Mouse (Mus musculus) neural tube, embryonic 12.5 days (tissue): ENCODE measurements around the gene Oma1. TPM values are rescaled to one million over a fixed set of nuclear protein-coding genes. Genes with fewer than 3 reads are reported as not detected.

Source experiments
- ATAC-seq: fragments of 200-750 bp; cut with Nextera tagmentation; 2 replicates; pipeline ENCODE4 v1.8.0; 2017; ENCODE audit warnings: low read depth, mild to moderate bottlenecking, moderate TSS enrichment, moderate library complexity; ENCODE audit not compliant: low FRiP score
- H3K27ac ChIP-seq: fragments of 300-500 bp; sonication (generic); 2 replicates; pipeline ENCODE4 v1.5.1; 2016
- H3K27me3 ChIP-seq: fragments of 300-500 bp; sonication (generic); replicated peaks from 2 replicates; pipeline ENCODE4 v1.6.1; 2016; ENCODE audit warnings: mild to moderate bottlenecking
- H3K36me3 ChIP-seq: fragments of 300-500 bp; sonication (generic); 2 replicates; pipeline ENCODE4 v1.6.1; 2016; ENCODE audit warnings: mild to moderate bottlenecking
- H3K4me1 ChIP-seq: fragments of 300-500 bp; sonication (generic); 2 replicates; pipeline ENCODE4 v1.6.1; 2016
- H3K4me2 ChIP-seq: fragments of 300-500 bp; sonication (generic); replicated peaks from 2 replicates; pipeline ENCODE4 v1.6.1; 2016; ENCODE audit warnings: mild to moderate bottlenecking
- H3K4me3 ChIP-seq: fragments of 300-500 bp; sonication (generic); 2 replicates; pipeline ENCODE4 v1.5.1; 2016
- H3K9ac ChIP-seq: fragments of 300-500 bp; sonication (generic); 2 replicates; pipeline ENCODE4 v1.6.1; 2016; ENCODE audit warnings: mild to moderate bottlenecking
- H3K9me3 ChIP-seq: fragments of 300-500 bp; sonication (generic); 2 replicates; pipeline ENCODE4 v1.6.1; 2016; ENCODE audit warnings: mild to moderate bottlenecking
- WGBS: fragments of 180-500 bp; shearing (Covaris S2); methylation state at CpG from one replicate; pipeline ENCODE4 v1.1.7; 2016; 5-methylcytosine and 5-hydroxymethylcytosine counted together
- polyA plus RNA-seq: library from polyadenylated mRNA; unstranded; fragments of >200 nt; fragmentation: Nextera tagmentation; extraction: Ambion mirVana; gene quantifications from 2 replicates; pipeline ENCODE4 v1.2.1, GENCODE M21; 2016

The Oma1 gene
- polyA plus RNA-seq, 1 experiment from 2014 or later = 11.7 TPM

GRCm38 (mm10) chr4:103385031-103385430 lies 71.4 kb downstream of the Oma1 start:
- H3K4me2 ChIP-seq = no peak overlapping the region
- H3K36me3 ChIP-seq = no peaks in the 10 kb centered on the region
- H3K9me3 ChIP-seq = no peaks in the 10 kb centered on the region
- H3K27me3 ChIP-seq = no peaks in the 10 kb centered on the region
- no peak overlapping the region for H3K4me3 ChIP-seq
- 69% methylated on average over 4 of the region's 4 CpGs for WGBS
- no peak overlapping the region for H3K27ac ChIP-seq
- H3K9ac ChIP-seq = no peak overlapping the region
- H3K4me1 ChIP-seq = no peaks in the 10 kb centered on the region
- ATAC-seq = no peak

DNA sequence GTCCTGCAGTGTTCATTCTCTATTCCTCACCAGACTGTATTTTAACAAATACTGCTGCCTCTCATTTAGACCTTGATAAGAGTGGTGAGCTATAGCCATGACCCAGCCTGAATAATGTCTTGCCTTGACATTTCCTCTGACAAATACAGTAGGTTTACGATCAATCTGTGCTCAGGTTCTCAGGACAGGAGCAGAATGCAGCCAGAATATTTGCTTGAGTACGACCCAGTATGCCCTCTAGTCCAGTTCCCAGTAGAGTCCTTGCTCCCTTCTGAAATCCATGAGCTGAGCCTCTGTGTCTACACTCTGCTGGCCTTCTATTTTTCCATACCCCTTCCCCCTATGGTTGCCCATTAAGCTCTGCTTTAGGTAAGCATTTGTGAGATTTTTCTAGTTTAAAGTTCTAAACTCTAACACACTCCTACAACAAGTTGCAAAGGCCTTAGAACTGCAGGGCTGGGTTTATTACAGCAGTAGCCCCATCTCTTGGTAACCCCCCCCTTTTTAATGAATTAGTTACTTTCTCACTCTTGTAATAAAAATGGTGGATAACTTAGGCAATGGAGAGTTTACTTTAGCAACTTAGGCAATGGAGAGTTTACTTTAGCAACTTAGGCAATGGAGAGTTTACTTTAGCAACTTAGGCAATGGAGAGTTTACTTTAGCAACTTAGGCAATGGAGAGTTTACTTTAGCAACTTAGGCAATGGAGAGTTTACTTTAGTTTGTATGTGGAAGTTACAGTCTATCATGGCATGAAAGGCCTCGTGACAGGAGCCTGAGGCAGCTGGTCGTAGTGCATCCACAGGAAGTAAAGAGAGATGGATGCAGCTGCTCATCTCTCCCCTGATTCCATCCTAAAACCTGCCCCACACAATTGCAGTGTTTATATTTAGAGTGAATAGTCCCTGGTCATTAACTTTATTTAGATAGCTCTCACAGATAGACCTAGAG lies 72.5 kb downstream of the Oma1 start:
- no peaks in the 10 kb centered on the region for H3K36me3 ChIP-seq
- no peak overlapping the region for H3K4me3 ChIP-seq
- H3K27ac ChIP-seq = no peak overlapping the region
- H3K27me3 ChIP-seq = no peaks in the 10 kb centered on the region
- H3K9ac ChIP-seq = no peak overlapping the region
- no peak overlapping the region for H3K4me2 ChIP-seq
- WGBS = 77% methylated on average over 4 of the region's 4 CpGs
- H3K9me3 ChIP-seq = no peaks in the 10 kb centered on the region
- no peak for ATAC-seq
- H3K4me1 ChIP-seq = no peaks in the 10 kb centered on the region

DNA sequence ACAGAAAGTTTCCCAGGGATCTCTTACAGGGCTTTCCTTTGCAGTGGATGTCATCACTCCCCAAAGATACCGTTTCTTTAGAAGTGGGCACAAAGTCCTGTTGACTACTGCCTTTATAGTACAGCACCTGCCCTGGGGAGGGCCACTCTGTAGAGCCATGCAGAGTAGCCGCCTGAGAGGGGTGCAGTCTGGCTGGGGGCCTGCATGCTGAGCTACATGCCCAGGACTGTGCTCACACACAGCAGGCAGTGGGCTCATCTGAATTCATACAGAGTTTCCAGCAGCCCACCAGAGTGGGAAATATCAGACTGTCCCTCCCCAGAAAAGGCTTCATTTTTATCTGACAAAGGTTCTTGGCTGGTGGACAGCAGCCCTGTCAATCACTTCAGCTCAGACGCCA lies 73.7 kb downstream of the Oma1 start:
- H3K27ac ChIP-seq = no peak overlapping the region
- H3K9me3 ChIP-seq = no peaks in the 10 kb centered on the region
- H3K36me3 ChIP-seq = no peaks in the 10 kb centered on the region
- H3K4me1 ChIP-seq = no peaks in the 10 kb centered on the region
- 82% methylated on average over 3 of the region's 3 CpGs for WGBS
- no peaks in the 10 kb centered on the region for H3K27me3 ChIP-seq
- no peak overlapping the region for H3K4me2 ChIP-seq
- H3K9ac ChIP-seq = no peak overlapping the region
- H3K4me3 ChIP-seq = no peak overlapping the region
- ATAC-seq = no peak

DNA sequence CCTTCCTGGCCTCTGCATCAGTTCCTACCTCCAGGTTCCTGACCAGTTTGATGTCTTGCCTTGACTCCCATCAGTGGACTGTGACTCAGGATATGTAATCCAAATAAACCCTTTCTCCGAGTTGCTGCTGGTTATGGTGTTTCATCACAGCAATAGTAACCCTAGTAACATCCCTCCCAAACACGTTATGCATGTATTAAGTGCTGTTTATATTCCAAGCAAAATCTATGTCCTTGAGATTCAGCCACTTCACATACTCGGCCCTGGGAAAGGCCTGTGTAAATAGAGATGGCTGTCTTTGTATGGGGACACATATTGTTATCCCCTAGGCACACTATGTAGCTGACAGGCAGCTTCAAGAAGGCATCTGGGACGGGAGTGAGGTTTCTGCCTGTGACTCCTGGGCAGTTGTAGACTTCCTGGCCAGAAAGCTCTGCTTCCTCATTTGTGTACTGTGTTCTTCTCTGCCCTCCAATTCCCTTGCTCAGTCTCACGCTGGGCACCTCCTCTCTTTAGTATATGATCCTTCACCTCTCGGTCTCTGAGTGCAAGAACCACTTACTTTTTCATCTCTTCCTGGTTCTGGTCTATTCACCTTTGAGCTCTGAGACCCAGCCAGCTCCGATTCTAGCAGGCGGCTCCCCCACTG lies 75.0 kb downstream of the Oma1 start:
- 79% methylated on average over 8 of the region's 8 CpGs for WGBS

GRCm38 (mm10) chr4:103389583-103389982 lies 76.0 kb downstream of the Oma1 start:
- H3K4me3 ChIP-seq = no peak overlapping the region
- no peak overlapping the region for H3K27ac ChIP-seq
- H3K9me3 ChIP-seq = no peaks in the 10 kb centered on the region
- 24% methylated on average over 3 of the region's 3 CpGs for WGBS
- no peaks in the 10 kb centered on the region for H3K36me3 ChIP-seq
- H3K27me3 ChIP-seq = no peaks in the 10 kb centered on the region
- no peak for ATAC-seq
- no peak overlapping the region for H3K4me2 ChIP-seq
- H3K9ac ChIP-seq = no peak overlapping the region
- H3K4me1 ChIP-seq = no peaks in the 10 kb centered on the region

More for the DNA sequence above, 75.0 kb downstream of the Oma1 start:
- no peaks in the 10 kb centered on the region for H3K4me1 ChIP-seq
- H3K4me3 ChIP-seq = no peak overlapping the region
- ATAC-seq = no peak
- no peaks in the 10 kb centered on the region for H3K36me3 ChIP-seq
- no peak overlapping the region for H3K9ac ChIP-seq
- H3K27ac ChIP-seq = no peak overlapping the region
- H3K9me3 ChIP-seq = no peaks in the 10 kb centered on the region
- H3K4me2 ChIP-seq = no peak overlapping the region
- no peaks in the 10 kb centered on the region for H3K27me3 ChIP-seq

GRCm38 (mm10) chr4:103390499-103390898 lies 76.9 kb downstream of the Oma1 start:
- Histone ChIP-seq H3K27ac (no peak overlapping the region), H3K27me3 (no peaks in the 10 kb centered on the region), H3K36me3 (no peaks in the 10 kb centered on the region), H3K4me2 (no peak overlapping the region), H3K9me3 (no peaks in the 10 kb centered on the region), H3K4me1 (no peaks in the 10 kb centered on the region), H3K9ac (no peak overlapping the region), H3K4me3 (no peak overlapping the region)
- no peak for ATAC-seq
- 70% methylated on average over 2 of the region's 2 CpGs for WGBS

DNA sequence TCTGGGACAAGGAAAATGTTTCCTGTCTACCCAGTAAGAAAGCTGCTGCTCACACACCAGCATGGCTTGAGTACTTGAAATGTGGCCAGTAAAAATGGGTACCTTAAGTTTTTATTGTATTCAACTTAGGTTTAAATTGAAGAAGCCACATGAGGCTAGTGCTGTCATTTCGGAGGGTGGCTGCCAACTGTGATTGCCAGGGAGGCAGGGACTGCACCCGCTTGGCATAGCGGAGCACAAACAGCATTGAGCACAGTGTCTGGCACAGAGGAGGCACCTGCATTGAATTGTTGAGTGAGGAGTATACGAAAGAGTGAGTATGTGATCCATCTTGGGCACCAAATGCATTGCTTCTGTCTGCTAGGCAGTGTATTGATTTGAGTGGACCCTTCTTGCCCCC lies 81.5 kb downstream of the Oma1 start:
- Histone ChIP-seq H3K9me3 (no peaks in the 10 kb centered on the region), H3K36me3 (no peaks in the 10 kb centered on the region), H3K27ac (no peak overlapping the region), H3K4me2 (no peak overlapping the region), H3K4me3 (no peak overlapping the region), H3K9ac (no peak overlapping the region), H3K27me3 (no peaks in the 10 kb centered on the region), H3K4me1 (no peaks in the 10 kb centered on the region)
- no peak for ATAC-seq
- 93% methylated on average over 4 of the region's 4 CpGs for WGBS

- Histone ChIP-seq H3K9ac (no peak overlapping the region), H3K4me3 (no peak overlapping the region), H3K9me3 (no peaks in the 10 kb centered on the region), H3K27me3 (no peaks in the 10 kb centered on the region), H3K4me1 (no peaks in the 10 kb centered on the region), H3K36me3 (no peaks in the 10 kb centered on the region), H3K4me2 (no peak overlapping the region), H3K27ac (no peak overlapping the region)
- 83% methylated on average over 9 of the region's 9 CpGs for WGBS
- no peak for ATAC-seq
Measured at GRCm38 (mm10) chr4:103395905-103396304, 82.3 kb downstream of the Oma1 start.

DNA sequence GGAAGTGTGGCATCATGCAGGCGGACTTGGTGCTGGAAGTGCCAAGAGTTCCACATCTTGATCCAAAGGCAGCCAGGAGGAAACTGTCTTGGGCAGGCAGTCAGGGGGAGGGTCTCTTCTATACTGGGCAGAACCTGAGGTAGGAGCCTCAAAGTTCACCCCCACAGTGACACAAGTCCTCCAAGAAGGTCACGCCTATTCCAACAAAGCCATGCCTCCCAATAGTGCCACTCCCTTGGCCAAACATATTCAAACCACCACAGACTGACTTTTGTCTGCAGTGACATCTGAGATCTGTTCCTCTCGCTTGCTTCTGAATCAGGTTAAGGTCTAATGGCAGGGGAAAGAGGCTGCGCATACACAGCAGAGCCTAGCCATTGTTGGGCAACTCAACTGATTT lies 83.3 kb downstream of the Oma1 start:
- Histone ChIP-seq H3K36me3 (no peaks in the 10 kb centered on the region), H3K27ac (no peak overlapping the region), H3K4me2 (no peak overlapping the region), H3K4me3 (no peak overlapping the region), H3K9me3 (no peaks in the 10 kb centered on the region), H3K27me3 (no peaks in the 10 kb centered on the region), H3K4me1 (no peaks in the 10 kb centered on the region), H3K9ac (no peak overlapping the region)
- WGBS = 86% methylated on average over 4 of the region's 4 CpGs
- ATAC-seq = no peak

- no peak overlapping the region for H3K4me2 ChIP-seq
- H3K36me3 ChIP-seq = no peaks in the 10 kb centered on the region
- H3K27ac ChIP-seq = no peak overlapping the region
- no peak overlapping the region for H3K4me3 ChIP-seq
- H3K27me3 ChIP-seq = no peaks in the 10 kb centered on the region
- H3K4me1 ChIP-seq = no peaks in the 10 kb centered on the region
- 74% methylated on average over 4 of the region's 4 CpGs for WGBS
- 0 out of 2 replicates have a peak, but pooled peaks cover 2% of the 10 kb centered on the region for H3K9me3 ChIP-seq
- ATAC-seq = no peak
- H3K9ac ChIP-seq = no peak overlapping the region
Measured at GRCm38 (mm10) chr4:103402581-103402980, 89.0 kb downstream of the Oma1 start.

- Histone ChIP-seq H3K27ac (no peak overlapping the region), H3K9me3 (0 out of 2 replicates have a peak, but pooled peaks cover 2% of the 10 kb centered on the region), H3K9ac (no peak overlapping the region), H3K4me1 (no peaks in the 10 kb centered on the region), H3K27me3 (no peaks in the 10 kb centered on the region), H3K36me3 (no peaks in the 10 kb centered on the region), H3K4me3 (no peak overlapping the region), H3K4me2 (no peak overlapping the region)
- ATAC-seq = no peak
- 76% methylated on average over 3 of the region's 3 CpGs for WGBS
Measured at GRCm38 (mm10) chr4:103405321-103405720, 91.7 kb downstream of the Oma1 start.

DNA sequence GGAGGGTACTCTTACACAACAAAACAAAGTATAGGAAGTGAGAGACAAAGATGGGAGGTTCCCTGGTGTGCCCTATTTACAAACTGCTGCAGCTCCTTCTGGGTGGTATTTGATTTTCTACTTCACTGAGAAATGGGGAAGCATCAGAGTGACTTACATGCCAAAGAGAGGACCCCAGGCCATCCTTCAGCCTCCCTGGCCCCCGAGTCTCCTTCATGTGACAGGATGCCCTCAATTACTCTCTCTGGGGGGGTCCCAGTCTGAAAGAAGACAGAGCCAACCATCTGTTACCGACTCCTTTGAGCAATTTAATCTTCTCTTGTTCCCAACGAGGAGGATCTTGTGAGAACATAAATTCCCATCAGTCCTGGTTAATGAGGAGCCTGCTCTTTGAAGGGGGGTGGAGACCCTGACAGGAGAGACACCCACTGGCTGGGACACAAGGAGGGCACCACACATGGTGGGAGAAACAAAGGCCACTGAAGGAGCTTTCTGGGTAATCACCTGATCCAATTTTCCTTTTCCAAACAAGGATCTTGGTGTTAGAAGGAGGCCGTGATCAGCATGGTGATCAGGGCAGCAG lies 96.7 kb downstream of the Oma1 start:
- Histone ChIP-seq H3K4me2 (no peak overlapping the region), H3K9ac (no peak overlapping the region), H3K36me3 (no peaks in the 10 kb centered on the region), H3K27ac (no peak overlapping the region), H3K4me1 (no peaks in the 10 kb centered on the region), H3K4me3 (no peak overlapping the region), H3K27me3 (no peaks in the 10 kb centered on the region), H3K9me3 (0 out of 2 replicates have a peak, but pooled peaks cover 2% of the 10 kb centered on the region)
- 16% methylated on average over 4 of the region's 4 CpGs for WGBS
- ATAC-seq = no peak
